Mouse (Mus musculus): Measurements from ENCODE around the gene Dnm3. TPM values are rescaled to one million over a fixed set of nuclear protein-coding genes. Genes with fewer than 3 reads are reported as not detected.

Dnm3 gene
- polyA plus RNA-seq, 1 experiment from 2014 or later = 8.3 TPM

GRCm38 (mm10) chr1:162013561-162013960 lies 464.3 kb downstream of the Dnm3 start:
- ATAC-seq (replicated peaks; ENCODE audit: low FRiP score, low read depth) = no peak
- 81% methylated on average over 4 of the region's 4 CpGs for WGBS
- Histone ChIP-seq H3K4me2 (ENCODE audit: low read length) (no peak overlapping the region), H3K36me3 (ENCODE audit: insufficient read depth, low read length) (no peaks in the 10 kb centered on the region), H3K9me3 (replicated peaks; ENCODE audit: low read length) (no peaks in the 10 kb centered on the region), H3K4me3 (replicated peaks; ENCODE audit: low read depth, low read length) (no peak overlapping the region), H3K27me3 (ENCODE audit: insufficient read depth, low read length) (no peaks in the 10 kb centered on the region), H3K27ac (no peak overlapping the region), H3K9ac (ENCODE audit: low read depth, low read length) (no peak overlapping the region), H3K4me1 (replicated peaks; ENCODE audit: insufficient read depth, low read length) (peaks cover 21% of the 10 kb centered on the region)
- DNase-seq (ENCODE audit: low spot score) = no peak
- no peak for TF ChIP-seq CTCF (IDR thresholded peaks at IDR 0.05; ENCODE audit: low read depth)

- 63% methylated on average over 16 of the region's 16 CpGs for WGBS
- peaks cover 17% of the 10 kb centered on the region for H3K4me1 ChIP-seq (replicated peaks; ENCODE audit: insufficient read depth, low read length)
- no peak for DNase-seq (ENCODE audit: low spot score)
- H3K27ac ChIP-seq = no peak overlapping the region
- ATAC-seq (replicated peaks; ENCODE audit: low FRiP score, low read depth) = no peak
- no peak overlapping the region for H3K9ac ChIP-seq (ENCODE audit: low read depth, low read length)
- H3K4me2 ChIP-seq (ENCODE audit: low read length) = no peak overlapping the region
- no peaks in the 10 kb centered on the region for H3K27me3 ChIP-seq (ENCODE audit: insufficient read depth, low read length)
- TF ChIP-seq CTCF (IDR thresholded peaks at IDR 0.05; ENCODE audit: low read depth) = no peak
- no peak overlapping the region for H3K4me3 ChIP-seq (replicated peaks; ENCODE audit: low read depth, low read length)
- H3K9me3 ChIP-seq (replicated peaks; ENCODE audit: low read length) = no peaks in the 10 kb centered on the region
- H3K36me3 ChIP-seq (ENCODE audit: insufficient read depth, low read length) = no peaks in the 10 kb centered on the region
These were observed 466.1 kb downstream of the Dnm3 start for GRCm38 (mm10) chr1:162011523-162012245.

GRCm38 (mm10) chr1:162009086-162009485 lies 468.7 kb downstream of the Dnm3 start:
- Histone ChIP-seq H3K9ac (ENCODE audit: low read depth, low read length) (no peak overlapping the region), H3K4me3 (replicated peaks; ENCODE audit: low read depth, low read length) (no peak overlapping the region), H3K4me2 (ENCODE audit: low read length) (peak overlapping the region; percentile 19; the same call in 1 of the 2 replicates), H3K27ac (peak overlapping the region; percentile 2; the same call in 1 of the 2 replicates), H3K27me3 (ENCODE audit: insufficient read depth, low read length) (no peaks in the 10 kb centered on the region), H3K4me1 (replicated peaks; ENCODE audit: insufficient read depth, low read length) (peaks cover 15% of the 10 kb centered on the region), H3K9me3 (replicated peaks; ENCODE audit: low read length) (no peaks in the 10 kb centered on the region), H3K36me3 (ENCODE audit: insufficient read depth, low read length) (no peaks in the 10 kb centered on the region)
- TF ChIP-seq CTCF (IDR thresholded peaks at IDR 0.05; ENCODE audit: low read depth) = no peak
- 42% methylated on average over 8 of the region's 8 CpGs for WGBS
- DNase-seq (ENCODE audit: low spot score) = no peak
- ATAC-seq (replicated peaks; ENCODE audit: low FRiP score, low read depth) = no peak

GRCm38 (mm10) chr1:162008631-162009067 lies 469.2 kb downstream of the Dnm3 start:
- H3K27me3 ChIP-seq (ENCODE audit: insufficient read depth, low read length) = no peaks in the 10 kb centered on the region

GRCm38 (mm10) chr1:162008208-162008607 lies 469.6 kb downstream of the Dnm3 start:
- peak overlapping the region; percentile 2; the same call in 1 of the 2 replicates for H3K27ac ChIP-seq
- H3K27me3 ChIP-seq (ENCODE audit: insufficient read depth, low read length) = no peaks in the 10 kb centered on the region
- no peak overlapping the region for H3K4me2 ChIP-seq (ENCODE audit: low read length)
- H3K9me3 ChIP-seq (replicated peaks; ENCODE audit: low read length) = no peaks in the 10 kb centered on the region
- H3K4me1 ChIP-seq (replicated peaks; ENCODE audit: insufficient read depth, low read length) = peaks cover 15% of the 10 kb centered on the region
- 53% methylated on average over 4 of the region's 4 CpGs for whole genome bisulfite sequencing
- no peaks in the 10 kb centered on the region for H3K36me3 ChIP-seq (ENCODE audit: insufficient read depth, low read length)
- no peak for DNase-seq (ENCODE audit: low spot score)
- no peak for TF ChIP-seq CTCF (IDR thresholded peaks at IDR 0.05; ENCODE audit: low read depth)
- no peak overlapping the region for H3K4me3 ChIP-seq (replicated peaks; ENCODE audit: low read depth, low read length)
- ATAC-seq (replicated peaks; ENCODE audit: low FRiP score, low read depth) = no peak
- no peak overlapping the region for H3K9ac ChIP-seq (ENCODE audit: low read depth, low read length)

More at GRCm38 (mm10) chr1:162008631-162009067, 469.2 kb downstream of the Dnm3 start:
- TF ChIP-seq CTCF (IDR thresholded peaks at IDR 0.05; ENCODE audit: low read depth) = no peak
- Histone ChIP-seq H3K9ac (ENCODE audit: low read depth, low read length) (no peak overlapping the region), H3K4me3 (replicated peaks; ENCODE audit: low read depth, low read length) (no peak overlapping the region), H3K9me3 (replicated peaks; ENCODE audit: low read length) (no peaks in the 10 kb centered on the region), H3K4me1 (replicated peaks; ENCODE audit: insufficient read depth, low read length) (peaks cover 15% of the 10 kb centered on the region), H3K4me2 (ENCODE audit: low read length) (peak overlapping the region; percentile 19; the same call in 1 of the 2 replicates), H3K27ac (peak overlapping the region; percentile 2; the same call in 1 of the 2 replicates), H3K36me3 (ENCODE audit: insufficient read depth, low read length) (no peaks in the 10 kb centered on the region)
- ATAC-seq (replicated peaks; ENCODE audit: low FRiP score, low read depth) (no peak), DNase-seq (ENCODE audit: low spot score) (peak; percentile 57)
- WGBS = 16% methylated on average over 8 of the region's 8 CpGs

- H3K27ac ChIP-seq = no peak overlapping the region
- no peak overlapping the region for H3K4me2 ChIP-seq (ENCODE audit: low read length)
- no peaks in the 10 kb centered on the region for H3K9me3 ChIP-seq (replicated peaks; ENCODE audit: low read length)
- TF ChIP-seq CTCF (IDR thresholded peaks at IDR 0.05; ENCODE audit: low read depth) = no peak
- no peak overlapping the region for H3K9ac ChIP-seq (ENCODE audit: low read depth, low read length)
- H3K4me3 ChIP-seq (replicated peaks; ENCODE audit: low read depth, low read length) = no peak overlapping the region
- 67% methylated on average over 9 of the region's 9 CpGs for WGBS
- no peaks in the 10 kb centered on the region for H3K36me3 ChIP-seq (ENCODE audit: insufficient read depth, low read length)
- H3K27me3 ChIP-seq (ENCODE audit: insufficient read depth, low read length) = no peaks in the 10 kb centered on the region
- DNase-seq (ENCODE audit: low spot score) = no peak
- peaks cover 15% of the 10 kb centered on the region for H3K4me1 ChIP-seq (replicated peaks; ENCODE audit: insufficient read depth, low read length)
- no peak for ATAC-seq (replicated peaks; ENCODE audit: low FRiP score, low read depth)
These were observed 471.7 kb downstream of the Dnm3 start for GRCm38 (mm10) chr1:162006109-162006508.

All from kidney, postnatal 0 days (tissue).